Mouse (Mus musculus) brain, embryonic 14.5 days (tissue): ENCODE data around the gene Cnot1. TPM values are rescaled to one million over a fixed set of nuclear protein-coding genes. Genes with fewer than 3 reads are reported as not detected.

Experiments used
- DNase-seq: peaks from one replicate; pipeline ENCODE4 v3.0.0-alpha.2; 2011; ENCODE audit warnings: low read depth
- CTCF ChIP-seq: fragments of 200-500 bp; IDR thresholded peaks from 2 replicates; pipeline ENCODE4 v1.5.1; 2012; ENCODE audit warnings: inconsistent platforms, mild to moderate bottlenecking, moderate library complexity, borderline replicate concordance; ENCODE audit not compliant: insufficient read depth, insufficient read length; ENCODE audit errors: extremely low read depth
- POLR2A ChIP-seq: fragments of 200-500 bp; IDR thresholded peaks from 2 replicates; pipeline ENCODE4 v1.6.1; 2012; ENCODE audit warnings: mild to moderate bottlenecking, inconsistent platforms, borderline replicate concordance; ENCODE audit not compliant: poor library complexity, insufficient read depth, insufficient read length, severe bottlenecking; ENCODE audit errors: extremely low read depth
- polyA plus RNA-seq: library from polyadenylated mRNA; depleted of rRNA; stranded (reverse); fragments of >200 nt; gene quantifications from 2 replicates; pipeline ENCODE4 v1.2.3, GENCODE M21; 2012; rRNA removed

Gene Cnot1
- polyA plus RNA-seq, 1 experiment: 115 TPM

DNA sequence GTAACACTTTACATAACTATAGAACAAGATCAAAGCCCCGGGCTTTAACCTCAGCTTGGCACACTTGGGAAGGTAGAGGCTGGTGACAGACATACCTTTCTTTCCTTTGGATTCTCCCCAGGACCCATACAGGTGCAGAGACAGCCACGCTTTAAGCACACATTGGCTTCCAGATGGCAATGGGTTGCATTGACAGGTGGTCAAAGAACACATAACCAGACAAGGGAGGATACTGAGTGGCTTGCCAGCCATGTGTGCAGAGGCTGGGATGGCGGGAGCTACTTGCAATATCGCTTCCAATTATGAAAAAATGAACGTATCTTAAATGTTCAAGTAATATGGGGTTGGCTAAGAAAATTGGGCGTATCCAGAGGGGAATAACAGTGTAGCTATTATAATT is 135.4 kb downstream of the Cnot1 start:
- TF ChIP-seq CTCF (no peak), POLR2A (no peak)
- DNase-seq: no peak

DNA sequence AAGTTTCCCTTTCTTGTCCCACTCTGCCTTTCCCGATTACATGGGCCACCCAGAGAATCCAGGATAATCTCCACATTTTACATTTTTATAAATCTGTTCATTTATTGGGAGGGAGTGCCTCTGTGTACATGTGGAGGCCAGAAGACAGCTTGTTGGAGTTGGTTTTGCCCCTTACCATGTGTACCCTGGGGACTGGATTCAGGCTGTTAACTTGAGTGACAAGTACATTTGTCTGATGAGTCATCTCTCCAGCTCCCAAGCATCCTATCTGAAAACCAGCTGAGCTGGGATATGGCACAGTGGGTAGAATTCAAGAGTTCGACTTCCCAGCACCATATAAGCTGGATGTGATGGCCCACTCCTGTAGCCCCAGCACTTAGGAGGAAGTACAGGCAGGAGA is 137.3 kb downstream of the Cnot1 start:
- no peak for DNase-seq
- TF ChIP-seq CTCF (no peak), POLR2A (no peak)

Other genes with a start within 250 kb of the Cnot1 start
- not detected in 2 replicates for gene Prss54, start 231.1 kb downstream of the Cnot1 start, polyA plus RNA-seq
- 4.6 and 6.2 TPM in 2 replicates for gene Gins3, start 174.0 kb downstream of the Cnot1 start, polyA plus RNA-seq
- gene Ndrg4, start 130.5 kb downstream of the Cnot1 start, polyA plus RNA-seq: 348 and 357 TPM in 2 replicates
- 24.9 and 25.0 TPM in 2 replicates for gene Setd6, start 91.6 kb downstream of the Cnot1 start, polyA plus RNA-seq
- gene Sap18b, start 17.9 kb upstream of the Cnot1 start, polyA plus RNA-seq: 70.2 and 77.9 TPM in 2 replicates
- gene Slc38a7, start 46.1 kb upstream of the Cnot1 start, polyA plus RNA-seq: 36.1 and 38.0 TPM in 2 replicates
- 126 and 154 TPM in 2 replicates for gene Got2, start 81.1 kb upstream of the Cnot1 start, polyA plus RNA-seq